Comparison of ENCODE assay signal across 17 mouse cellular contexts in genomic region chr1:85870001-85870400, GRCm38 (mm10). TPM values are rescaled to one million over a fixed set of nuclear protein-coding genes. Genes with fewer than 3 reads are reported as not detected.
DNase-seq lines count a peak whose midpoint lies in the region; ATAC-seq and TF ChIP-seq lines count a peak whose summit lies in the region.
"Had no signal": no experiment of that assay in that cellular context is flagged by ENCODE, and none has a peak within 500 bp of the region (broad histone marks: within the 10 kb centered on the region; RNA-seq: fewer than 3 reads in every experiment).

No protein-coding gene starts in this region.

- DNase-seq in midbrain, postnatal 0 days (ENCODE audit: low spot score), result peak; percentile 72
- no peak for DNase-seq in midbrain, embryonic 10.5 days (ENCODE audit: low spot score)
- peak; percentile 46 for DNase-seq in cerebellum, adult 8-10 months
- DNase-seq in layer of hippocampus, adult 8-10 months (ENCODE audit: low spot score in 2 of 2), result peak; percentile 19 to 37
- peak; percentile 52 to 74 for DNase-seq in right cerebral cortex, postnatal 36 days (ENCODE audit: low spot score in 2 of 2)
- DNase-seq: heart, adult 18-20 months; heart, postnatal 10 days; kidney, postnatal 14 days had no signal

- no peak overlapping the region for H3K4me2 ChIP-seq in midbrain, postnatal 0 days (ENCODE audit: low read depth, low read length, poor library complexity, severe bottlenecking)
- no peak overlapping the region for H3K4me2 ChIP-seq in kidney, embryonic 15.5 days
- H3K4me2 ChIP-seq: forebrain, embryonic 12.5 days; lung, embryonic 15.5 days had no signal

- H3K4me1 ChIP-seq in midbrain, postnatal 0 days (ENCODE audit: insufficient read depth, low read length), result no peaks in the 10 kb centered on the region
- H3K4me1 ChIP-seq in midbrain, embryonic 10.5 days, result no peaks in the 10 kb centered on the region
- H3K4me1 ChIP-seq in kidney, embryonic 15.5 days, result no peaks in the 10 kb centered on the region
- H3K4me1 ChIP-seq: forebrain, embryonic 12.5 days; lung, embryonic 15.5 days had no signal

- no peaks in the 10 kb centered on the region for H3K27me3 ChIP-seq in midbrain, postnatal 0 days (ENCODE audit: insufficient read depth, low read length)
- H3K27me3 ChIP-seq in midbrain, embryonic 10.5 days (ENCODE audit: low read depth, poor library complexity, severe bottlenecking), result no peaks in the 10 kb centered on the region
- H3K27me3 ChIP-seq in kidney, embryonic 15.5 days, result no peaks in the 10 kb centered on the region
- H3K27me3 ChIP-seq: CH12.LX; forebrain, embryonic 12.5 days; lung, embryonic 15.5 days; Patski had no signal

- no peak overlapping the region for H3K9ac ChIP-seq in midbrain, postnatal 0 days (replicated peaks; ENCODE audit: low read length, poor library complexity, severe bottlenecking)
- no peak overlapping the region for H3K9ac ChIP-seq in kidney, embryonic 15.5 days
- H3K9ac ChIP-seq: forebrain, embryonic 12.5 days; lung, embryonic 15.5 days had no signal

- H3K36me3 ChIP-seq in midbrain, postnatal 0 days (ENCODE audit: insufficient read depth, low read length), result no peaks in the 10 kb centered on the region
- H3K36me3 ChIP-seq in midbrain, embryonic 10.5 days, result no peaks in the 10 kb centered on the region
- no peaks in the 10 kb centered on the region for H3K36me3 ChIP-seq in kidney, embryonic 15.5 days
- H3K36me3 ChIP-seq: forebrain, embryonic 12.5 days; lung, embryonic 15.5 days had no signal

- no peak overlapping the region for H3K4me3 ChIP-seq in midbrain, postnatal 0 days (ENCODE audit: low read depth, low read length)
- no peak overlapping the region for H3K4me3 ChIP-seq in midbrain, embryonic 10.5 days
- H3K4me3 ChIP-seq in kidney, embryonic 15.5 days (replicated peaks), result no peak overlapping the region
- H3K4me3 ChIP-seq: forebrain, embryonic 12.5 days; lung, embryonic 15.5 days had no signal

- TF ChIP-seq CTCF in midbrain, postnatal 0 days (IDR thresholded peaks at IDR 0.05), result no peak

- no peak overlapping the region for H3K27ac ChIP-seq in midbrain, postnatal 0 days (ENCODE audit: low read depth, low read length)
- no peak overlapping the region for H3K27ac ChIP-seq in midbrain, embryonic 10.5 days (replicated peaks)
- H3K27ac ChIP-seq in kidney, embryonic 15.5 days, result no peak overlapping the region
- H3K27ac ChIP-seq: forebrain, embryonic 12.5 days; lung, embryonic 15.5 days had no signal

- H3K9me3 ChIP-seq in midbrain, postnatal 0 days (ENCODE audit: low read length), result no peaks in the 10 kb centered on the region
- peaks cover 25% of the 10 kb centered on the region for H3K9me3 ChIP-seq in midbrain, embryonic 10.5 days (replicated peaks)
- H3K9me3 ChIP-seq in kidney, embryonic 15.5 days (replicated peaks), result peaks cover 8% of the 10 kb centered on the region; the same call in 1 of the 2 replicates
- H3K9me3 ChIP-seq: lung, embryonic 15.5 days had no signal

- ATAC-seq in midbrain, postnatal 0 days (ENCODE audit: low FRiP score), result no peak
- ATAC-seq in kidney, embryonic 15.5 days (replicated peaks; ENCODE audit: low FRiP score), result no peak
- no peak for ATAC-seq in erythroid progenitor cell, adult 5-6 weeks (replicated peaks; ENCODE audit: low FRiP score, poor library complexity, severe bottlenecking)
- ATAC-seq: Patski had no signal

- WGBS in midbrain, postnatal 0 days, result 76% methylated on average over 7 of the region's 7 CpGs
- 89% methylated on average over 7 of the region's 7 CpGs for WGBS in midbrain, embryonic 10.5 days
- 85% methylated on average over 7 of the region's 7 CpGs for WGBS in kidney, embryonic 15.5 days

RNA-seq across cellular contexts. Expression of gene Itm2c, which starts 24.1 kb away (rescaled TPM):
- total RNA-seq in midbrain, postnatal 0 days (2014; rRNA removed), result 312 and 376 TPM in 2 replicates
- polyA plus RNA-seq in midbrain, postnatal 0 days (2015; fragmentation: Nextera tagmentation; extraction: Ambion mirVana), result 293 and 297 TPM in 2 replicates
- 121 and 137 TPM in 2 replicates for polyA plus RNA-seq in midbrain, embryonic 10.5 days (2016; fragmentation: Nextera tagmentation; extraction: Ambion mirVana)
- total RNA-seq in layer of hippocampus, adult 8-10 months (2022), result 100 to 1,000 TPM; 782 to 804 (median 787) TPM
- 220 and 231 TPM in 2 replicates for polyA plus RNA-seq in kidney, embryonic 15.5 days (2015; fragmentation: Nextera tagmentation; extraction: Ambion mirVana)
- total RNA-seq in erythroid progenitor cell, adult 5-6 weeks (2015; ENCODE audit: low replicate concordance), result 3.4 and 9.4 TPM in 2 replicates
- 6.3 and 12.1 TPM in 2 replicates for total RNA-seq in erythroid progenitor cell, adult 5-6 weeks (2017; ENCODE audit: low replicate concordance)

RNA-seq across cellular contexts. Expression of gene 4933407L21Rik, which starts 58.3 kb away (rescaled TPM):
- 9.4 and 10.6 TPM in 2 replicates for total RNA-seq in midbrain, postnatal 0 days (2014; rRNA removed)
- 8.5 and 10.1 TPM in 2 replicates for polyA plus RNA-seq in midbrain, postnatal 0 days (2015; fragmentation: Nextera tagmentation; extraction: Ambion mirVana)
- 0.20 and 1.0 TPM in 2 replicates for polyA plus RNA-seq in midbrain, embryonic 10.5 days (2016; fragmentation: Nextera tagmentation; extraction: Ambion mirVana)
- 1 to 10 TPM; 4.3 to 5.3 (median 4.5) TPM for total RNA-seq in layer of hippocampus, adult 8-10 months (2022)
- 1.5 and 1.8 TPM in 2 replicates for polyA plus RNA-seq in kidney, embryonic 15.5 days (2015; fragmentation: Nextera tagmentation; extraction: Ambion mirVana)
- total RNA-seq in erythroid progenitor cell, adult 5-6 weeks (2015; ENCODE audit: low replicate concordance), result not detected in 2 replicates
- not detected in 2 replicates for total RNA-seq in erythroid progenitor cell, adult 5-6 weeks (2017; ENCODE audit: low replicate concordance)
- total RNA-seq: adrenal gland, adult 18-20 months; heart, adult 18-20 months; liver, adult 2 months had no signal
- polyA plus RNA-seq: embryonic facial prominence, embryonic 11.5 days; liver, adult 2 months had no signal

Comparison
In these comparisons a context has a peak if more than half of its experiments do, and no peak if none do; other contexts are left out.
1. RNA of gene Itm2c, which starts 24.1 kb away (total RNA-seq): 782 to 804 TPM in layer of hippocampus, adult 8-10 months and 312 to 376 TPM in midbrain, postnatal 0 days; 3.4 to 12.1 TPM in erythroid progenitor cell, adult 5-6 weeks; every median in the first group is over 10 times any median in the second.
2. RNA of gene 4933407L21Rik, which starts 58.3 kb away (total RNA-seq): 9.4 to 10.6 TPM in midbrain, postnatal 0 days and 4.3 to 5.3 TPM in layer of hippocampus, adult 8-10 months; not detected in erythroid progenitor cell, adult 5-6 weeks; every median in the first group is over 4 times any median in the second.